Mouse (Mus musculus): ENCODE results near the gene Plekhb1. TPM values are rescaled to one million over a fixed set of nuclear protein-coding genes. Genes with fewer than 3 reads are reported as not detected.

Plekhb1 gene
- polyA plus RNA-seq, 1 experiment from 2014 or later, result 1.8 TPM

DNA sequence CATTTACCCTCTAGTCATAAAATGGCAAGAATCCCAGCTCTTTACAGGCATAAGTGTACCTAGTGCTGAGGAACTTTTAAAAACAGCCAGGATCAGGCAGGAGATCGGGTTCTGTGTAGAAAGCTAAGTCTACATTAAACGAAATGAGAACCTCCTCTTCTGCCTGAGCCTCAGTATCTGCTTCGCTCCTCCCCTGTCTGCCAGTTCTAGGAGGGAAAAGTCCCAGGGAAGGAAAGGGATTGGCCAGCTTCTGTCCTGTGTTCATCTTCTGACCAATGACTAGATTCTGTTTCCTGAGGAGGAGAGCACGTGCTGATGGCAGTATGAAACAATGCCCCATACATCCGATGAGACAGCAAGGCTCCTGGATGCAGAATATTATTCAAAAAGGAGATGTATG, 18.9 kb upstream of the Plekhb1 start:
- Histone ChIP-seq H3K4me2 (no peak overlapping the region), H3K27me3 (replicated peaks) (no peaks in the 10 kb centered on the region), H3K9ac (no peak overlapping the region), H3K4me3 (no peak overlapping the region), H3K4me1 (0 out of 2 replicates have a peak, but pooled peaks cover 4% of the 10 kb centered on the region), H3K36me3 (no peaks in the 10 kb centered on the region), H3K27ac (replicated peaks) (no peak overlapping the region), H3K9me3 (no peaks in the 10 kb centered on the region)
- WGBS, result 52% methylated on average over 5 of the region's 5 CpGs
- ATAC-seq (ENCODE audit: extremely low read depth, insufficient number of reproducible peaks, low FRiP score, low TSS enrichment), result no peak

DNA sequence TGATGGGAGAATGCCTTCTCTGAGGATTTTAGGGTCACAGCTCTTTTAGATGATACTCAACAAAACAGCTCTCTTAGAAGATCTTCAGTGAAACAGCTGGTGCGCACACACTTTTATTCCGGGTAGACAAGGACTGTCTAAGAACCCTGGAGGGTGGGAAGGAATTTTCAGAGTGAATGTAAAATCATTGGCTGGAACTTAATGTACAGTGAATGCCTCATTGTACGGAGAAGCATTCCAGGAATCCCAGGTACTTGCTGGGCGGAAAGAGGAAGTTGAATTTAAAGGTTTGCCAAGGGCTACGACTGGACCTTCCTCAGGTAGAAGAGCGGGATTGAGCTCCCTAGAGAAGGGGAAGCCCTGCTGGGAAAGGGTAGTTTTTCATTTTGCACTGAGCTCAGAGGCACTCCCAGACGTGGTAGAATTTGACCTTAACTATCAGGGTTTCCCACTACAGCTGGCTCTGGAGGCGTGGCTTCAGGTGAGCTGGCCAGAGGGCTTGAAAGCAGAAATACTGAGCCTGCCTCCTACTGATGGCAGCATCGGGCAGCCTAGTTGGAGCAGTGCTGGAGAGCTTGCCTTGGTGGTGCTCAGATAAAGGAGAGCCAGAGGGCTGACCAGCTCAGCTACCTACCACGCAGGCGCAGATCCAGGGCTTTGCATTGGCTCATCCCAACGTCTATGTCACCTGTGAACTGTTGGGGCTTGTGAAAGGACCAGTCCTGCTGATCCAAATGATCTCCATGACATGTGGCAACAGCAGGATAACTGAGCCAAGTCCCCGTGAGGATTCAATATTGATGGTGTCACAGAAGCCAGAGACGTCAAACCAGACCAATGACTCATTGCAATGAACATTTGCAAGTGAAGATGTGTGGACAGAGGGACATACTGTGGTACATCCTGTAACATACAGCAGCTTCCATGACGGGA, 17.0 kb upstream of the Plekhb1 start:
- H3K4me3 ChIP-seq, result no peak overlapping the region
- ATAC-seq (ENCODE audit: extremely low read depth, insufficient number of reproducible peaks, low FRiP score, low TSS enrichment), result no peak
- no peaks in the 10 kb centered on the region for H3K9me3 ChIP-seq
- no peaks in the 10 kb centered on the region for H3K27me3 ChIP-seq (replicated peaks)
- H3K9ac ChIP-seq, result no peak overlapping the region
- no peak overlapping the region for H3K27ac ChIP-seq (replicated peaks)
- no peak overlapping the region for H3K4me2 ChIP-seq
- 57% methylated on average over 15 of the region's 15 CpGs for WGBS
- peaks cover 4% of the 10 kb centered on the region; the same call in 1 of the 2 replicates for H3K4me1 ChIP-seq
- H3K36me3 ChIP-seq, result no peaks in the 10 kb centered on the region

DNA sequence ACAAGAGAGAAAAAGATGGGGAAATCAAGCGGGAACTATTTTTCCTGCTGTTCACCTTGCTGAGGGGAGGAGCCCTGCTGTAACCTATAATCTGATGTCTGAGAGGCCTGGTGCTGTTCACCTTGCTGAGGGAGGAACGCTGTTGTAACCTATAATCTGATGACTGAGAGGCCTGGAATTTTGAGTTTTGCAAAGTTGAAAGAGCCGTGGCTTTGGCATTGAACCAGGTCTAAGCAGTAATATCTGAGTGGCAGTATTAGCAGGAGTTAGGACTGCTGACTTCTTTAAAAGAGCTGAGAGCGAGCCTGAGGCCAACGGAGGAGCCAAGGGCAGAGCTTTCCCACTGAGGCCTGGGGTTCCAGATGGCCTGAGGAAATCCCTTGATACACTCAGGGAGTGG, 15.8 kb upstream of the Plekhb1 start:
- Histone ChIP-seq H3K9ac (no peak overlapping the region), H3K27ac (replicated peaks) (no peak overlapping the region), H3K4me2 (no peak overlapping the region), H3K4me3 (no peak overlapping the region), H3K27me3 (replicated peaks) (no peaks in the 10 kb centered on the region), H3K36me3 (no peaks in the 10 kb centered on the region), H3K4me1 (peaks cover 4% of the 10 kb centered on the region; the same call in 1 of the 2 replicates), H3K9me3 (no peaks in the 10 kb centered on the region)
- WGBS, result 79% methylated on average over 5 of the region's 5 CpGs
- ATAC-seq (ENCODE audit: extremely low read depth, insufficient number of reproducible peaks, low FRiP score, low TSS enrichment), result no peak

DNA sequence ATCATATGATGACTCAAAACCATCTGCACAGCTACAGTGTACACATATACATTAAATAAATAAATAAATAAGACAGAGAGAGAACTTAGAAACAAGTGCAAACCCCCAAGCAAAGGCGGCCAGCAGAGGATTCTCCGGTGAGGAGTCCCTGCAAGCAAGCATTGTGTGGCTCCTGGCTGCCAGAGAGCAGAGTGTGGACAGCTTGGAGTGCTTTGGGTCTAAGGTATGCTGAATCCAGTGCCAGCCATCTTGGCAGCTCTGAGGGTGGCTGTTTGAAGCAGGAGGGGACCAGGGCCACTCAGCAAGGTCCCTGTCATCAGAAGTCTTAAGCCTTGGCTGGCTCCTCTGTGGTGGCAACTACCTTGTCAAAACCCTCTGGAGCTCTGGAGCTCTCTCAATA, 12.7 kb upstream of the Plekhb1 start:
- Histone ChIP-seq H3K36me3 (no peaks in the 10 kb centered on the region), H3K27ac (replicated peaks) (no peak overlapping the region), H3K27me3 (replicated peaks) (peaks cover 10% of the 10 kb centered on the region; the same call in 1 of the 2 replicates), H3K4me1 (peaks cover 4% of the 10 kb centered on the region; the same call in 1 of the 2 replicates), H3K9me3 (no peaks in the 10 kb centered on the region), H3K4me2 (no peak overlapping the region), H3K9ac (no peak overlapping the region), H3K4me3 (no peak overlapping the region)
- no peak for ATAC-seq (ENCODE audit: extremely low read depth, insufficient number of reproducible peaks, low FRiP score, low TSS enrichment)
- WGBS, result 52% methylated on average over 2 of the region's 2 CpGs

DNA sequence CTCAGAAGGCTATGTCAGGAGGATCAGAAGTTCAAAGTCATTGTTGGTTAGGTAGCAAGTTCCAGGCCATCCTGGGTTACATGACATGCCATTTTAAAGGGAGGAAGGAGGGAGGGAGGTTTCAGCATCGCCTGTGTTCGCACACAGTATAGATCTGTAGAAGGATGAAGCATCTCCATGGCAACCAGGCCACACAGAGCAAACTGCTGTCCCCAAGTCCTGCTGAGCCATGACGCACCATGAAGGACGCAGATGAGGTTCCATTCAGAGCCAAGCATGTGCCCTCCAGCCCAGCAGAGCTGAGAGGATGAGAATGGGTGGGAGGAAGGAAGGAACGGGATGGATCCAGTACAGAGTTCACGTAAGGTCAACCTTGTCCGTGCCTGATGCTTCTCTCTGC, 11.2 kb upstream of the Plekhb1 start:
- no peak overlapping the region for H3K9ac ChIP-seq
- no peak overlapping the region for H3K27ac ChIP-seq (replicated peaks)
- H3K4me3 ChIP-seq, result no peak overlapping the region
- H3K27me3 ChIP-seq (replicated peaks), result peaks cover 10% of the 10 kb centered on the region; the same call in 1 of the 2 replicates
- WGBS, result 65% methylated on average over 7 of the region's 7 CpGs
- H3K4me1 ChIP-seq, result no peaks in the 10 kb centered on the region; the same call in 1 of the 2 replicates
- no peak for ATAC-seq (ENCODE audit: extremely low read depth, insufficient number of reproducible peaks, low FRiP score, low TSS enrichment)
- no peaks in the 10 kb centered on the region for H3K36me3 ChIP-seq
- H3K9me3 ChIP-seq, result no peaks in the 10 kb centered on the region
- H3K4me2 ChIP-seq, result no peak overlapping the region

DNA sequence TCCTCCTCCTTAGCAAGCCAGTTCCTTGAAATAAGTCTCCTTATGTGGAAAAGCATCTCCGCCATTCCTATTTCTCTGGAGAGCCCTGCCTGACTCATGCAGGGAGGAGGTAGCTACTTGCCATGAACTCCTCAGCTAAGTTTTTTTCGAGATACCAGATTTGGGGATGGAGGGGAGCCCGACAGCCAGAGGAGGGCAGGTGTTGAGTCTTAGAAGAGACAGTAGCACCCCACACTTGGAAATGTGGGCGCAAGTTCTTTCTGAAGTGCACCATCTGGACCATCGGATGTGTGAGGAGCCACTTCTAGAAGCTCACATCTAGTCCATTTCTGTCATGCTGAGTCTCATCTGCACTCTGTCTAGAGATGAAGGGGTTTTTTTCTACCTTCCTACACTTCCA, 8.4 kb upstream of the Plekhb1 start:
- Histone ChIP-seq H3K27me3 (replicated peaks) (peaks cover 10% of the 10 kb centered on the region; the same call in 1 of the 2 replicates), H3K36me3 (no peaks in the 10 kb centered on the region), H3K4me2 (no peak overlapping the region), H3K27ac (replicated peaks) (no peak overlapping the region), H3K9ac (no peak overlapping the region), H3K9me3 (no peaks in the 10 kb centered on the region), H3K4me3 (no peak overlapping the region), H3K4me1 (no peaks in the 10 kb centered on the region; the same call in 1 of the 2 replicates)
- no peak for ATAC-seq (ENCODE audit: extremely low read depth, insufficient number of reproducible peaks, low FRiP score, low TSS enrichment)
- WGBS, result 75% methylated on average over 5 of the region's 5 CpGs

DNA sequence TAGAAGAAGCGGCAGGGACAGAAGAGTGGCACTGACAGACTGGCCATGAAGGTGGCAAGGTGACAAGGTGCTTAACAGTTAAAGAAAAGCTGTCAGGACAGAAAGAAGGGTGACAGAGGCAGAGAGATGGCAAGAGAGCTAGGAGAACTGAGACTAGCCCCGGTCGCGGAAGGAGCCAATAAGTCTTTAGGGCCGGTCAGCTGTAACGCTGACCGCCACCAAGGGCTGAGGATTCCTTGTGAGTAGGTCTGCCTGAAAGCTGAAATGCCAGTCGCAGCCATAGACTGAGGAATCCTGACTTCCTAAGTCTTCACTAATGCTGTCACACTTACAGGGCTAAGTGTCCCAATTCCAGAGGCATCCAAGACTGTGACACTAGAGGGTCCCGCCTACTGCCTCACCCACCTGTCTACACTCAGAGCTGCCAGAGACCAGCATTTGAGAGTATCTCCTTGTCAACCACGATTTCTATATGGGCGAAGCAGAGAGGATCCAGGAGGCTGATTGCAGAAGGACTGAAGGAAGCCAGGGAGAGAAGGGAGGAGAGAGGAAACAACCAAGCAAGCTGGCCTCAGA, 1.6 kb upstream of the Plekhb1 start:
- H3K4me1 ChIP-seq, result peaks cover 19% of the 10 kb centered on the region
- H3K4me2 ChIP-seq, result peak overlapping the region; percentile 61
- ATAC-seq (ENCODE audit: extremely low read depth, insufficient number of reproducible peaks, low FRiP score, low TSS enrichment), result no peak
- H3K9ac ChIP-seq, result peak overlapping the region; percentile 57; the same call in 1 of the 2 replicates
- no peak overlapping the region for H3K27ac ChIP-seq (replicated peaks)
- no peaks in the 10 kb centered on the region for H3K36me3 ChIP-seq
- 50% methylated on average over 11 of the region's 11 CpGs for WGBS
- no peaks in the 10 kb centered on the region for H3K27me3 ChIP-seq (replicated peaks)
- H3K4me3 ChIP-seq, result peak overlapping the region; percentile 22; the same call in 1 of the 2 replicates
- no peaks in the 10 kb centered on the region for H3K9me3 ChIP-seq

DNA sequence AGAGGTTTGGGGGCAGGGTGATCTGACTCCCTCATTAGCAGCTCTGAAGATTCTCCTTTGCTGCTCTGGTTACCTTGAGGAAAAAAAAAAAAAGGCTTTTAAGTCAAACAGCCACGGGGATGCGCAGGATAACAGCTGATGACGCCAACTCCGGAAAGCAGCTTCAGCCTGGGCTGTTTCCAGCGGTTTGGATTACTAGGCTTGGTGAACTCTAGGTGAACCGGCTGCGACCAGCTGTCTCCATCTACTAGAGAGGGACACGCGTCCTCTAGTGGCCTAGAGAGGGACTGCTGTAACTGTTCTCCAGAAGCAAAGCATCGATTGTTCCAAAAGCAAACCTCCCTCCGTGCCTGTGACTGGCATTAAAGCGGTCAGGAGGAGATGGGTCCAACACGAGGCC, 976 bp upstream of the Plekhb1 start:
- Histone ChIP-seq H3K36me3 (no peaks in the 10 kb centered on the region), H3K9ac (peak overlapping the region; percentile 61; the same call in 1 of the 2 replicates)
- 2% methylated on average over 13 of the region's 13 CpGs for WGBS

DNA sequence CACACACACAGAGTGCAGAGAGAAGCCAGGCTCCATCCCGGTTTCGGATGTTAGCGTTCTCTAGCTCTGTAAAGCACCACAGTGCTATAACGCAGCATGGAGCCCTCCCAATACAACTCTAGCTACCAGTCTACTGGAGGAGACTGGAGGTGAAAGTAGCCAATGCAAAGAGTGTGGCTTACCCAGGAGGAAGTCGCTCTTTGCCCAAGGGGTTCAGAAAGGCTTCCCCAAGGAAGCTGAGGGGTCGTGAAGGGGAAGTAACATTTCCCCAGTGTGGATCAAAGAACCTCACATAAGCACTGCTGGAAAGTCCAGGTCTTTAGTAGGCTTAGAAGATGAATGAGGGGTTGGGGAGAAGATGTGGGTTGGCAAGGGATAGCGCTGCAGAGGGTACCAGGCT, 950 bp downstream of the Plekhb1 start:
- H3K9me3 ChIP-seq, result no peaks in the 10 kb centered on the region
- ATAC-seq (ENCODE audit: extremely low read depth, insufficient number of reproducible peaks, low FRiP score, low TSS enrichment), result no peak
- 77% methylated on average over 7 of the region's 7 CpGs for WGBS
- no peaks in the 10 kb centered on the region for H3K36me3 ChIP-seq
- no peaks in the 10 kb centered on the region for H3K27me3 ChIP-seq (replicated peaks)
- H3K27ac ChIP-seq (replicated peaks), result no peak overlapping the region
- no peak overlapping the region for H3K9ac ChIP-seq
- H3K4me2 ChIP-seq, result no peak overlapping the region
- H3K4me3 ChIP-seq, result no peak overlapping the region
- peaks cover 27% of the 10 kb centered on the region for H3K4me1 ChIP-seq

More for the DNA sequence above, 976 bp upstream of the Plekhb1 start:
- H3K4me2 ChIP-seq, result peak overlapping the region; percentile 61
- no peaks in the 10 kb centered on the region for H3K9me3 ChIP-seq
- H3K4me3 ChIP-seq, result peak overlapping the region; percentile 22; the same call in 1 of the 2 replicates
- ATAC-seq (ENCODE audit: extremely low read depth, insufficient number of reproducible peaks, low FRiP score, low TSS enrichment), result 0 out of 2 replicates have a peak, but pooled peaks have one; percentile 58
- H3K4me1 ChIP-seq, result peaks cover 25% of the 10 kb centered on the region
- no peaks in the 10 kb centered on the region for H3K27me3 ChIP-seq (replicated peaks)
- peak overlapping the region; percentile 28; the same call in 1 of the 2 replicates for H3K27ac ChIP-seq (replicated peaks)

DNA sequence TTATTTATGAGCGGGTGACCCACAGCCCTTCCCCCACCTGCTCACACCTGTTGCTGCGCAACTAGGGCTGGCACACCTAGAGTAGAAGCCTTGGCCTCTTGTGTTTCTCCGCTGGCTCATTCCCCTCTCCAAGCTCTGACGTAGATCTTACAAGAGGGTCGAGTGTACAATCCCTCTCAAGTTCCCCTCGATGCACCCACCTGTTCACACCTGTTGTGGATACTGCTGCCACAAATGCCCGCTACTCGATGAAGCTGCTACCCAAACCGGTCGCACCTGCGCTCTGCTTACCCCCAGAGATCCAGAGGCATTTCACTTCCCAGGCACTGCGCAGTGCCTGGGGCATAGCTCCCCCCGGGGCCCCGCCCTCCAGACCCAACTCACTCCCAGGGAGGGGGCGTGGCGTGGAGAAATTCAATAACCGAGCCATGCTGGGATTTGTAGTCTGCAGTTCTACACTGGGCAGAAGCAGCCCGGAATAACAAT, 4.1 kb downstream of the Plekhb1 start:
- 32% methylated on average over 18 of the region's 18 CpGs for WGBS
- no peak for ATAC-seq (ENCODE audit: extremely low read depth, insufficient number of reproducible peaks, low FRiP score, low TSS enrichment)
- Histone ChIP-seq H3K36me3 (no peaks in the 10 kb centered on the region), H3K4me1 (peaks cover 13% of the 10 kb centered on the region), H3K27ac (replicated peaks) (no peak overlapping the region), H3K9me3 (no peaks in the 10 kb centered on the region), H3K4me3 (peak overlapping the region; percentile 21; the same call in 1 of the 2 replicates), H3K4me2 (peak overlapping the region; percentile 57), H3K27me3 (replicated peaks) (no peaks in the 10 kb centered on the region), H3K9ac (peak overlapping the region; percentile 44; the same call in 1 of the 2 replicates)

DNA sequence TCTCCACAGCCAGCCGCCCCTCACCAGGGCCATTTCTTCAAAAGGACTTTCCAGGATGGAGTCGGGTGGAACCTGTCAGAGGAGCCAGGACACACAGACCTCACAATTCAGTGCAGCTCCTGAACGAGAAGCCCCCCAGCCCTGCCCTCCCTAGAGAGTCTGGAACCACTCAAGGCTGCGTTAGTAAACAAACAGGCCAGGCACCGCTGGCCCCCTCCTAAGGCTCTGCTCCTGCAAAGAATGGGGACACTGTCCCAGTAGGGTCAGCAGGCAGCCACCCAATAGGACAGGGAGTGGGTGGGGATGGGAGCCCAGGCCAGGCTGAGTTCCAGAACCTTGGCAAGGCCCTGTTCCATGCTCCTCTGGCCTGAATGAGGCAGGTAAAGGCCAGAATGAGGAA, 5.5 kb downstream of the Plekhb1 start:
- WGBS, result 42% methylated on average over 5 of the region's 5 CpGs
- H3K4me1 ChIP-seq, result peaks cover 9% of the 10 kb centered on the region; the same call in 1 of the 2 replicates
- H3K9ac ChIP-seq, result no peak overlapping the region
- H3K27ac ChIP-seq (replicated peaks), result no peak overlapping the region
- no peak overlapping the region for H3K4me2 ChIP-seq
- no peak overlapping the region for H3K4me3 ChIP-seq
- H3K9me3 ChIP-seq, result no peaks in the 10 kb centered on the region
- no peaks in the 10 kb centered on the region for H3K27me3 ChIP-seq (replicated peaks)
- no peak for ATAC-seq (ENCODE audit: extremely low read depth, insufficient number of reproducible peaks, low FRiP score, low TSS enrichment)
- no peaks in the 10 kb centered on the region for H3K36me3 ChIP-seq
